Mouse (Mus musculus): ENCODE measurements at regions not wholly inside any gene's neighbourhood (a gene's known extent, or its start where the extent isn't known, plus 50 kb on each side); places are given as distances from the start of the nearest gene placed in this dataset.
"Not testable (repeated sequence)": the region's sequence is repeated elsewhere in the genome, so short reads cannot be mapped to it uniquely, and the experiment has no call there.

DNA sequence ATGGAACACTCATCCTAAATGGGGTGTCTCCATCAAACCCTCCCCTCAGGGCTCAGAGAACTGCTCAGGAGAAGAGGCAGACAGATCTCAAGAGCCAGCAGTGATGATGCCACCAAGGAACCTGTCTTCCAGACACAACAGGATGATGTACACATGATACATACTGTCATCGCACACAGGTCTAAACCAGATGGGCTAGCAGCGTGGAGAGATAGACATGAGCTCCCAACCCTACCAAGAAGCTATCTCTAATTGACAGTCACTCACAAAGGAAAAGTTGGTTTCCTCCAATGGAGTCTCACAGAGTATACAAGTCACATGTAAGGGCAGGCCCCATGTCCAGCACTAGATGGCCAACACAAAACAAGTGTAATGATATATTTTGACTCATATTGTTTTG, 139.9 kb downstream of the Cdca7 start:
- DNase-seq (ENCODE audit: low spot score): no peak

DNA sequence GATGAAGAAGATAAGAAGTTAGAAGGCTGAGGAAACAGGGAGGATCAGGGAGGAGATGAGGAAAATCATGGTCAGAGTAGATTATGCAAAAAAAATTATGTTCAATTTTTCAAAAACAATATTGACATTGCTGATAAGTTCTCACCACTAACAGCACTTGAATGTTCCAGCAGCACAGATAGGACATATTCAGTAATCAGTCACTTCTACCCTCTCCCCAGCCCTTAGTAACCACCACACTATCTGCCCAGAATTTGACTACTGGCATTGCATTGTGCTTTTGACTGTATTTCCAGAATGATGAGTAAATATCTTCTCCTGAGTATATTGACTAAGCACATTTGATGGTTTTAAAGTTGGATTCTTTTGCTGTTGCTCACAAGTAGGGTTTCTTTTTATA, 140.5 kb downstream of the Cdca7 start:
- DNase-seq (ENCODE audit: low spot score): no peak

DNA sequence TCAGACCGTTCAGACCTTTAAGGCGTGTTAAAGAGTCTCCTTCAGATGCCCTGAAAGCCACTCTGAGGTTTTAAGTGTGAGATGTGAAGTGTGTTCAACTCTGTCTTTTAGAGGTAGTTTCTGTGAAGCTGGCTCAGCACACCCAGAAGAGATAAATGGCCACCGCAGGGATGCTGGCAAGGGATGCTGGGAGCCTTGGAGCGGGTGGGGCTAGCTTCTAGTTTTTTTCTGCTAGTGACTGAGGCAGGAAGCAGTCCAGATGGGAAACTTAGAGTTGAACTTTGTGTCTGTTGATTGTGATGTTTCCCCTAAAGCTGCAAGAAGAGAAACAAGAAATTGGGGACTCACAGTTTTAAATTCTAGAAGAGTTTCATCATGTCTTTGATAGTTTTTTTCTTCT, 143.5 kb downstream of the Cdca7 start:
- no peak for DNase-seq (ENCODE audit: low spot score)

DNA sequence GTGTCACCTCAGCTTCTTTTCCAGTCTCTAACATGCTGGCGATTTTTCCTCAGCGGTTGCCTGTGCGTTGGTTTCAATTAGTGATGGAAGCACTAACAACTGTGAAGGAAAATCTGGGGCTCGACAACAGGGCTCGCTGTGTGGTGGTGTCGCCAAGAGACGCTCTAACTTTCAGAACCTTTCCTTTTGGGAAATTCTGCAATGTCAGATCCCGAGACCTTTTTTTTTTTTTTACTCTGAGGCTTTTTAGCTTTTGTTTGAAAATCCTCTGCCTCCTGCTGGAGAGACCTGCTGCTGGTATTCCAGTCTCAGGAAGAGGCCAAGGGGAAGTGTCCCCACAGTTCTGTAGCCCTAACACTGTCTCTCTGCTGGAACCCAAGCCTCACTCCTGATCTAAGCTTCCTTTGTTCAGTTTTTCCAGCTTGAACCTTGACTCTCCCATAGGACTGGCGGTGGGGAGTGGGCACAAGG, 144.3 kb downstream of the Cdca7 start:
- DNase-seq (ENCODE audit: low spot score): no peak

DNA sequence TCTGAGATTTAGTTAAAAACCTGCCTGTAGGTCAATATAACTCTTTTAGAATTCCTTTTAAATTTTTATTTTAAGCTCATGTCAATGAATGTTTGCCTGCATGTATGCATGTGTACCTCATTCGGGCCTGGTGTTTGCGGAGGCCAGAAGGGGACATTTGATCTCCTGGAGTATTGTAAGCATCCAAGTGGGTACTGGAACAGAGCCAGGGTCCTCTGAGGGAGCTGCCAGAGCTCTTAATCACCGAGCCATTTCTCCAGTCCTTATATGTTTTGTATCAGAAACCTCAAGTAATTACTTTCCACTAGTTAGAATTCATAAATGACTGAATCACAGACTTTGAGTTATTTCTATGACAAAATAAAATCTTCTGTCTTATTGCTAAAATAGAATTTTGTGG, 152.0 kb downstream of the Cdca7 start:
- DNase-seq (ENCODE audit: low spot score): no peak

DNA sequence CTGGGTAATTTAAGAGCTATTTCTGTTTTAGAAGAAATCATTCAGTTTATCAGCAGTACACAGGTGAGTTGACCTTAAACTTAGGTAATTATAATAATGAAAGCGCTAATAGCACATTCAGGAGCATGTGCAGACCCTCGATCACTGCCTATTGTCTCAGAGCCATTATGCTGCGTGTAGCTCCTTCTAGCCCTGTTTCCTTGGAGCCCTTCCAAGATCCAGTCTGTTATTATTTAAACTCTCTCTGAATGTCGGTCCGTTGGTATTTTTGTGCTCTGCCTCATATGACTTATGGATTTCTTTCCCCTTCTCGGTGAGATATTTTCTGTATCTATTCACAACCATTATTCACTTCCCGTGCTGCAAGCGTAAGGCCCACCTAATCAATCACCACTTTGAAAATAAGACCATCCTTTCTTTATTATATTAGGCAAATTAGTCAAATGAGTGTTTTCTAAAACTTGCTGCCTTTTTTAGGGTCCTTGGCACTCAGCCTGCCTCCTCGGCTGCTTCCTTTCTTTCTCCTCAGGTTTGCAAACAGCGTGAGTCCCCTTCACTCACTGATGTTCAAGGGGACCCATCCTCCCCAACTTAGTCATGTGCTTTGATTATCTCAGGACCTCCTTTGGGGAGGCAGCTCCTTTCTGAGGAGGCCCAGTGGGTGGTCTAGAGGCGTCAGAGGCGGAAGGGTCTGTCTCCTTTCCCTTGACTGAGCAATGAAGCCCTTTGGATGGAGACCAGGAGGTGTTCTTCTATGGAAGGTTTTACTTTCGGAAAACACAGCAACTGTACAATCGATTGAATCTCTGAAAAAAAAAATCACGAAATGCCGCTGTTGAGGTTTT, 152.9 kb downstream of the Cdca7 start:
- DNase-seq (ENCODE audit: low spot score): no peak

DNA sequence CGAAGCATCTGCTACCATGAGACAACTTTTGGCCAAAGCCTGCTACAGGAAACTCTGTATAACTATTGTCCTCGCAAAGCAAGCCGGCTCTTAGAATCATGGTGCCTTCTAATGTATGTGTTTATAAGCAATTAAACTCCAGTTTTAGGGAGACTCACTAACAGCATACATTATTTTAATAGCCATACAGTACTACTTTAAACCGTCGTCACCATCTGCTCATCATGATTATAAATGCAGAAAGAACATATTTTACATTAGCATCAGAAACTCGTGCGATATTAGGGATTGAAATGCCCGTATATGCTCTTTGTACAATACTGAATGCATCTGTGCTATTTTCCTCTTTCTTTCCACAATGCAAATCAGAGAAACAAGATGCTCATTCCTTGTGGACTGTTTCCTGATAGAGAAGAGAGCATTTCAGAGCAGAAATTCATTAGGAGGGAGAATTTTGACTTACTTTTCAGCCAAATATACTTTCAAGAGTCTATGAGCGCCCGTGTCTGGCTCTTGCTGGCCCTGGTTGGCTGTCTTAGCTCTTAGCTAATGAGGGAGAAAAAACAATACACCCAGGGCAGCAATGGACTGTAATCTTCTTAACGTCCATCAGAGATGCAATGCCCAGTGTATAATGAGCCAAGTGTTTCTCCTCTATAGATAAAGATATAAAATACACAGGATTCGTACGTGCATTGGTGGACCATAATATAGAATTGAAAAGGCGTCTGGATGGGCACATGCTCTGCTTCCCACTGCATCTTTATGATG, 153.9 kb downstream of the Cdca7 start:
- no peak for DNase-seq (ENCODE audit: low spot score)

DNA sequence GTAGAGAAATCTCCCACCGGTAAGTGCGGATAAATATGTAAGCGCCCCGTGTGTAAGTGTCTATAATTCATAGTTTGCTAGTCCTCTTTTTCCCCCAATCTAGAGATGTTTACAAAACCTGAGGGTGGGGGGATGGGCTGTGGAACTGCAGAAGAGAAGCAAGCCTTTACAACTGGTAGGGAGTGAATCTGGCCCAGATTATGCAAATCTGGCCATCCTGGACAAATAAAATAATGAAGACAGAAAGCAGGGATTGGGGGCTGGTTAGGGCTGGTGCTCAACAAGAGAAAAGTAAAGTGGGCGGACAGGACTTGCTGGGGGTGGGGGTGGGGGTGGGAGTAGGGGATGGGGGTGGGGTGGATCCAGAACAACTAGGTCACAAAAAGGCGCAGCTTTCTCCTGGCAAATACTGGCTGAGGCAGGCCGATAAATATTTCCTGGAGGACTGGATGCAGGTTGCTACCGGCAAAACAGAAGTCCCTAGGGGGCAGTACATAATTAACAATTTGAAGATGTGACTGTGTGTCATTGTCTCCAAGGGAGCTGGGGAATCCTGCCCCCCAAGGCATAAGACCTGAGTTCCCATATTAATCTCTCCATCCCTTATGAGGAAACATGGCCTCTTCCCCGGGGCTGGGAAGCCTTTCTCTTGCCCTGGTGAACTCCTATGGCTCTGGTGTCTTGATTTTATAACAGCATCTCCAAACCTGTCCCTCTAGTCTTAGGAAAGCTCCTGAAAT, 162.1 kb downstream of the Cdca7 start:
- no peak for DNase-seq (ENCODE audit: low spot score)

DNA sequence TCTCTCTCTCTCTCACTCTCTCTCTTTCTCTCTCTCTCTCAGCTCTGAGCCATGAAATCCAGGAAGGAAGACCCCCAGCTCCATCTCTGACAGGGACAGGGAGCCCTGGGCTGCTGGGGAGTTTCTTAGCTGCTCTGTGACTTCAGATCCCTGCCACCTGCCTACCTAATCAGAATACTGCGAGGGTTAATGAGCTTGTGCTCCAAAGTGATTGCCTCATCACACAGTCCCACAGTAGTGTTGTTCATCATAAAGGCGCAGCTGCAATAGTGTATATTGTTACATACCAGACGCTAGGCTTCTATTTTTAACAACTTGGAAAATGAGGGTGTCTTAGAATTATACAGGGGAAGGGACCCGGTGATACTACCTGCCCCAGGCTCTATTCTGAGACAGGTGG, 163.1 kb downstream of the Cdca7 start:
- no peak for DNase-seq (ENCODE audit: low spot score)

DNA sequence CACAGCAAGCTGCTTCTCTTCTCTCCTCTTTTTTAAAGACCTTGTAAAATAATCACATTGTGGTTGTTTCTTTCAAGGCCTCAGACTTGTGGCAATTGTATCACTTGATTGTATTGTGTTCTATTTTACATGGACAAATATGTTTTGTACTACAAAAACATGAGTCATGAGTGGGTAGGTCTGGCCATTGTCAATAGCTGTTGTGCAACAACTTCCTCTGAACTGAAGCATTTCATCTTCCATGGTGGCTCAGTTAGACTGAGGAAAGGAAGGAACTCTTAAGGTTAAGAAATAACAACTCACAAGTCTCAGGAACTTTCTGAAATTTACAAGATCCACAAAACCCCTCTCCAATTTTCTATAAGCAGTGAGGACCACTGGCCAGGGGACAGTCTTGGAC, 165.3 kb downstream of the Cdca7 start:
- DNase-seq (ENCODE audit: low spot score): no peak

DNA sequence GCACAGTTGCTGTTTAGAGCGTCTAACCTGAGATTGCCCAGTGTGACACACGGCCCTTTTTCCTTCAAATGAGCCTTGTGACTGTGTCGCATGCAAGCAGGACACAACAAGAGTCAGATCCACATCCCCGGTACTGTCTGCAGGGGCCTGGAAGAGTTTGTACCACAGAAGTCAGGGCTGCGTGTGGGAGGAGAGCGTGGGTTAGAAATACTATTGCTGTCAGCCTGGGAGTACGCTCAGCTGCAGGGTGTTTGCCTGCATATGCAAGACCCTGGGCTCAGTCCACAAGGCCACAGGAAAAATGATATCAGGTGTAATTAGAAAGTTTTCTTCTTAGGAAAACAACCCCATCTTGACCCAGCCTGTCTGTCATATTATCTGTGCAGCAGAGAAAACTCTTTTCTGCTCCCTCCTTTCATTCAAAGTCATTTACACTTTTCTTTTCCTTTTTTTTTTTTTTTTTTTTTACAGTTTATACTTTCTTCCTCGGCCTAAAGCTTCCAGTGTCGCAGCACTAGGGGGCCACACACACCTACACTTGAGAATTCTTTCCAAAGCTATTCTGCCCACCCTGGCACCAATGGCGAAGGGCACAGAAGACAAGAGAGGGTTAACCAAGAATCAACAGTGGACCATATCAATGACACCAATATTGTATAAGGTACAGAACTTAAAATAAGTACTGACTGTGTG, 168.3 kb downstream of the Cdca7 start:
- DNase-seq (ENCODE audit: low spot score): no peak

DNA sequence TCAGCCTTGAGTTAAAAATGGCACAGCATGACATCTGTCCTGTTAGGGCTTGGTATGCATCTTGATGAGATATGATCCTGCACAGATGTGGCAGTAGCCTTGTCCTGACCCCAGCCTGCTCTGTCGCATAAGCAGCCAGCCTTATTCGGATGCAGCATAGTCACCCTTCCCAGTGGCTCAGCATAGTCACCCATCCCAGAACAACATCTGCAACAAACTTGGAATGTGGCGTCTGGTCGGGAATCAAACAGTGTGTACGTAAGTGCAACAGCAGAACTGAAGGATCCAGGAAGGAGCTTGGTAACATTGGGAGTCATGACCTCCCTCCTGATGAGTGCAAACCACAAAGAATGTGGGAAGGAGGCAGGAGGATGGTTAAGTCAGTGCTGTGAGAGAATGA, 171.7 kb downstream of the Cdca7 start:
- no peak for DNase-seq (ENCODE audit: low spot score)

DNA sequence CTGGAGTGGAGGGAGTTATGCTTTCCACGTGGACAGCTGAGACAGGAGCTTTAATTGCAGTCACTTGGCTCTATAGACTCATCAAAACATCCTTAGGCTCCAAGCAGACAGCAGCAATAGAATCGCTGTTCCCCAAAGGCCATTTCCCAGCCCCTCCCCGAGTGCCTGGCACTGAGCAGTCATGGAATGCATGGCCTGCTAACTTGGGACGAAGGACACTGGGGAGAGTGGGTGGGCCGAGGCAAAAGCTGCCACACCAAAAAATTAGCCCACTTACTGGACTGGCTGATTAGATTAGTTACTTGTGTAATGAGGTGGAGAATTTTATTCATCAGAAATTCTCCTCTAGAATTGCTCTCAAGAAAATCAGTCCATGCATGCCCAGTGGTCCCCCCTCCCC, 172.3 kb downstream of the Cdca7 start:
- DNase-seq (ENCODE audit: low spot score): no peak

DNA sequence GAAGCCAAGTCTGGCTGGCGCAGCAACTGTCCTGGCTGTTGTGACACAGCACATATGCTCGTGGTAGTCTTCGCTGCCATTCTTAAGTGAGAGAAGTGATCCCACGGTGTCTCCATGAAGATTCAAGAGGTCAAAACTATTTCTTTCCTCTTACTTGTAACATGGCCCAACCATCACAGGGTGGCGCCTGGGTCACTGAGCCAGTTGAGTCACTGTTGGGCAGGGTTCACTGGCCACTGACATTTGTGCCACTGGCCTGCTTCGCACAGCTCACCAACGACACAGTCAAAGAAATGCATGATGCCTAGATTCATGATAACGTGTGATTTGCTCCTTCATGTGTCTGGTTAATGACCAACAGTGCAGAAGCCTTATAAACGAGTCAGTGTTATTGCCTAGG, 179.9 kb downstream of the Cdca7 start:
- DNase-seq (ENCODE audit: low spot score): no peak

DNA sequence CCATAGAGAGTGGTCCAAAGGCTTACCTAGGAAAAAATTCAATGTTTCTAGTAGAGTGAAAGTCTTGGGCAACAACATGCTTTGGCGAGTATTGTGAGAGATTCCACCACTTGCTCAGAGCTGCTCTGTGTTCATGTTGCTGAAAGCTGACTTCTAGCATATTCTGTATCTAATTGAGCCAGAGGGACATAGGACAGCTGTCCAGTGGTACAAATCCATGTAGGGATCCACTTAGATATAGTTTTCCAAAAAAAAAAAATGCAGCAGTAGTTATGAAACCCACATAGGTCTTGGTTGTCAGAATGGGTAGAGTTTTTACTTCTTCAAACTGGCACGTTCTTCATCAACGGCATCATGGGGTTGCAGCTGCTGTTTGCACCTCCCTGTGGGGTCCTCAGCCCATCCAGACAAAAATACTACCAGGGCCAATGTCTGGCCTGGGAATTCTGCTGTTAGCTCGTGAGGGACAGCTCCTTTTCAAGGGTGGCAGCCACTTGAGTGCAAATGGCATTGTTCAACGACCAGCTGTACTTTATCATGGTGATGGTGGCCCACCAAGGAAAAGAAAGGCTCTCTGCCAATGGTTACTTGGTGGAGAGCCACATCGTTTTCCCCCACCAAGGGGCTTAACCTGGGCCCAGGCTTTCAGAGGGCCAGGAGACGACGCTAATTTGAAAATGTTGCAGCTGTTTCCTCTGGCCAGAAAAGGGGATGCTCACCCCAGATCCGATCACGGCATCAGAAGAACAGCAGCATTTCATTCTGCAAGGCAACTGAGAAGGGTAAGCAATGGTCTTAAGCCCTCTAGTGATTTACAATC, 181.4 kb downstream of the Cdca7 start:
- no peak for DNase-seq (ENCODE audit: low spot score)

DNA sequence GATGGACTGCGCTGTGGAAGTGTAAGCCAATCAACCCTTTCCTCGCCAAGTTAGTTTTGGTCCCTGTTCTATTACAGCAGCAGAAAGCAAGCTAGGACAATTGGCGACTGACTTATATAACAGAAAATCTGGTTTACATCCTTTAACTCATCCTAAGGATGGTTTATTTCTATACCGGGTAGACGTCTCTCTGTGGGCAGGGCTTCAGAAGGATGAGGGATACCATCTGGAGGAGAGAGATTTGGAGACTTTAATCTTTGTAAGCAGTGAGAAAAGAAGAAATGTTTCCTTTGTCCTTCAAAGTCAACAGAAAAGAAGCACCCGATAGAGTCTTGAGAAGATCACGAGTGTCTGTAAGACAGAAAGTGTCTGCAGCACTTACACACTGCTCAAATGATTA, 186.4 kb downstream of the Cdca7 start:
- DNase-seq (ENCODE audit: low spot score): no peak

DNA sequence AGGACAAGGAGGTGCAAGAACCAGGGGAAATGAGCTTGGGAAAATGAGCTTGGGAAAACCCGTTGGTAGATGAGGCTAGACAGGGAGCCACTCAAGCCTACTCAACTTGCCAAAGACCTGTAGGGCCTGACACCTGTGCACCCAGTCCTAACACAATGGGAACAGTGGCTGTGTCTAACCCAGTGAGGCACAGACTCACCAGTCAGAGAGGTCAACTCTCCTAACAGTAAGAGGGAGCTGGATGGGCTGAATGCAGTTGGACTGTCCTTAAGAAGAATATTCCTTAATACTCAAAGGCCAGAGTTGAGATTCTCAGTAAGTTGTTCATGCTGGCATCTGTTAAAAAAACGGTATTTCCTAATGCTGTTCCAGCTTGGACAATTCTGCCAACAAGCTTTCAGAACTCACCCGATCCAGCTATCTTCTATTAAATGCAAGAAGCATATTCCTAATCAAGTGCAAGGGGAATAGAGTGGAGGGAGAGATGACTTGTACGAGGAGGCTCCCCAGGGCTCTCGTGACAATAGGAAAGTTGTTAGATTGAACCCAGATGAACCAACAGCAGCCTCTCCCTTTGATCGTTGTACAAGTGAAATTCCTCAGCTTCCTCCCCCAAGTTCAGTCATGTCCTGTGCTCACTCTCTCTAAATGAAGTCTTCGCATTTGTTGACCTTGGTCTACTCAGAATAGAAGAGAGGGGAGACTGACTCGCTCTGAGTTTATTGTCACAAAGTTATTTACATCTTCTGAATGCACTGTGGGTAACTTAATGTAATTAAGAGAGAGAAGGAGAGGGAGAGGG, 187.2 kb downstream of the Cdca7 start:
- DNase-seq (ENCODE audit: low spot score): no peak

DNA sequence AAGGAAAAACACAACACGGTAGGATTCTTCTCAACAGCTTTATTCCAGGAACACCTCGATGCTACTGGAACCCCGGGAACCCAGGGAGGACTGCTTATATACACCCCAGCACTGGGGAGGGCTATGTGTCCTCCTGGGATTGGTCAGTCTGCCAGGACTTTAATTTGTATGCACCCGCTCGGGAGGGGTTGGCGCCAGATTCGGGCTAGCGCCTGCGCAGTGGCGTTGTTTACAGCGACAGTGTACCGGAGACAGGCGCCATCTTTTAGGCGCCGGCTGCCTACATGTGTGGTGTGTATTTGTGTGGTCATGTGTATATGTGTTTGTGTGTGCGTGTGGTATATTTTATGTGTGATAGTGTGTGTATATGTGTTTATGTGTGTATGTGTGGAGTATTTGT, 191.4 kb downstream of the Cdca7 start:
- not testable (repeated sequence) for DNase-seq (ENCODE audit: low spot score)

DNA sequence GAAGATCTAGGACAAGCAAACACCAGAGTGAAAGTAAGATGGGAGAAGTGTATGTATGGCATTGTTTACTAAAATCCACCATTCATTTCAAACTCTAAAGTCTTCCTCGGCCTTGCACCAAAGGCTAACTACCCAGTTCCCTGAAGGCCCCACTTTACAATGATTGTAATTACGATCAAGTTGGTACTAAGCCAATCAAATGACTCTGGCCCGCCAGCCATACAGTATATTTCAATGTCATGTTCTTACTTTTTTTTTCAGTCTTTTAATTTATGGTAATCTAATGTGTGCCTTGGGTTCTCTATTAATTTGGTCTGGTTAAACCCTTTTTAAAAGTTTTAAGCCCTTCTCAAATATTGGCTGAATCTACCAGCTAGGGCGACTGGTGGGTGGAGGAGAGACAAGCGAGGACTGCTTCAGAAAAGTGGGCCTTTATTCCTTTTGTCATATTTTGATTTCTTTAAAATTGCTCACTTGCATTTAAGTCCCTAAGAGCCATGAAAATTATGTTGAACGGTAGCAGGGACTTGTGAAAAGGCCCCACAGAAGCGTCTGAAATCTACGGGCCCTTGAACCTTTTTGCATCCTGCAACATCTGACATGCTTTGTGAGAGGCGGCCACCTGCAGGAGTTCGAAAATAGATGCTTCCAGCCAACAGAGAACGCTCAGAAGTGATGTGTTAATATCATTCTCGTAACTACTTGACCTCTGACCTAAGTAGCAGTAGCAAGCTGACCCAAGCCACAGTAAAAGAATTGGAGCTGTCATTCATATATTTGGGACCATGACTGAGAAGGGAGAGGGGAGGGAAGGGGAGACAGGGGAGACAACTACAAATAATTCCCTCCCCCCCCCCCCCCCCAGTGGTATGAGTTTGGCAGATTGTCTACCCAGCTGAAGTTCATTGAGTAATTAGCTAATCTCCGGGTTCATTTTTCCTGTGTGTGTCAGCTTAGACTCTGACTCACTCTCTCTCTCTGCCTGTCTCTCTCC, 197.2 kb downstream of the Cdca7 start:
- no peak for DNase-seq (ENCODE audit: low spot score)
